9 mouse cellular contexts compared by ENCODE assay signal in the genomic region with DNA sequence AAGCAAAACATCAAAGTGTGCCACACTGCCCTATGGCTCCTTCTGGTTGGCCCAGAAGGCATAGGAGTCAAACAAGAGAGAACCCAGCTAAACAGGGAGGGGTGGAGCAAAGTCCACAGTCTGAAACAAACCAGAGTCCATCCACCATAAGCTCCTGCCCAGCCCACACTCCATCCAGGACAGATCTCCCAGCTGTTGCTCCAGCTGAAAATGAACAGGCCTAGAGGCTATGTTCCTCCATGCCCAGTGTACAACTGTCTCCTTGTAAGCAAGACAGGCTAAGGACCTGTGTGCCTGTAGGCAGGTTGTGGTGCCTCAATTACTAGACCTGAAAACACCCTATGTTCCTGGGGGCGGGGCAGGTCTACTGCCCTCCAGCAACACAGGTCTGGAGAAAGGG. TPM values are rescaled to one million over a fixed set of nuclear protein-coding genes. Genes with fewer than 3 reads are reported as not detected.
DNase-seq lines count a peak whose midpoint lies in the region; ATAC-seq and TF ChIP-seq lines count a peak whose summit lies in the region.
"Had no signal": no experiment of that assay in that cellular context is flagged by ENCODE, and none has a peak within 500 bp of the region (broad histone marks: within the 10 kb centered on the region; RNA-seq: fewer than 3 reads in every experiment).

No protein-coding gene starts in this region.

- DNase-seq in heart, adult 18-20 months = no peak
- DNase-seq in kidney, postnatal 25 days = peak; percentile 66 to 84
- no peak for DNase-seq in retina, embryonic 14.5 days (ENCODE audit: low spot score)
- no peak for DNase-seq in natural killer cell, adult 2 months (ENCODE audit: low spot score in 2 of 2)
- DNase-seq in urinary bladder, adult 2 months (ENCODE audit: low spot score) = no peak
- DNase-seq: cerebellum, adult 8-10 months had no signal

- WGBS in heart, embryonic 11.5 days (ENCODE audit: insufficient replicate concordance) = 72% methylated on average over 1 of the region's 1 CpGs
- WGBS in forebrain, embryonic 15.5 days = 81% methylated on average over 1 of the region's 1 CpGs

- H3K36me3 ChIP-seq in heart, embryonic 11.5 days (ENCODE audit: control insufficient read depth, insufficient read depth, low read length) = no peaks in the 10 kb centered on the region
- no peaks in the 10 kb centered on the region for H3K36me3 ChIP-seq in forebrain, embryonic 15.5 days
- no peaks in the 10 kb centered on the region for H3K36me3 ChIP-seq in myocyte (ENCODE audit: control insufficient read depth, insufficient read depth)

- H3K4me1 ChIP-seq in heart, embryonic 11.5 days (ENCODE audit: control insufficient read depth, insufficient read depth, low read length) = peaks cover 30% of the 10 kb centered on the region
- H3K4me1 ChIP-seq in forebrain, embryonic 15.5 days = peaks cover 28% of the 10 kb centered on the region

- peak overlapping the region; percentile 96 for H3K4me2 ChIP-seq in heart, embryonic 11.5 days
- peak overlapping the region; percentile 88 for H3K4me2 ChIP-seq in forebrain, embryonic 15.5 days (replicated peaks)
- peak overlapping the region; percentile 97 for H3K4me2 ChIP-seq in myocyte (ENCODE audit: low read depth)

- TF ChIP-seq POLR2A in myocyte (IDR thresholded peaks at IDR 0.05; ENCODE audit: insufficient read length, low read depth) = no peak

- no peaks in the 10 kb centered on the region for H3K9me3 ChIP-seq in heart, embryonic 11.5 days (replicated peaks; ENCODE audit: control insufficient read depth, low read length)
- no peaks in the 10 kb centered on the region for H3K9me3 ChIP-seq in forebrain, embryonic 15.5 days

- H3K27me3 ChIP-seq in heart, embryonic 11.5 days (ENCODE audit: control insufficient read depth, insufficient read depth, low read length) = no peaks in the 10 kb centered on the region
- no peaks in the 10 kb centered on the region for H3K27me3 ChIP-seq in forebrain, embryonic 15.5 days
- H3K27me3 ChIP-seq in myocyte (ENCODE audit: control insufficient read depth, insufficient read depth, insufficient read length) = no peaks in the 10 kb centered on the region

- ATAC-seq in heart, embryonic 11.5 days (replicated peaks; ENCODE audit: insufficient number of reproducible peaks, low FRiP score, low TSS enrichment) = no peak
- ATAC-seq in forebrain, embryonic 15.5 days (replicated peaks) = no peak

- peak overlapping the region; percentile 65; the same call in 1 of the 2 replicates for H3K4me3 ChIP-seq in heart, embryonic 11.5 days (ENCODE audit: low read depth, low read length)
- peak overlapping the region; percentile 89 for H3K4me3 ChIP-seq in forebrain, embryonic 15.5 days
- no peak overlapping the region for H3K4me3 ChIP-seq in myocyte

- H3K9ac ChIP-seq in heart, embryonic 11.5 days (ENCODE audit: low read depth, low read length) = peak overlapping the region; percentile 90; the same call in 1 of the 2 replicates
- H3K9ac ChIP-seq in forebrain, embryonic 15.5 days (replicated peaks) = peak overlapping the region; percentile 73; the same call in 1 of the 2 replicates

- H3ac ChIP-seq in myocyte (ENCODE audit: control insufficient read depth, insufficient read length) = no peak overlapping the region

- peaks cover 48% of the 10 kb centered on the region for H3K79me2 ChIP-seq in myocyte (ENCODE audit: control insufficient read depth, insufficient read depth)

- no peak overlapping the region for H3K27ac ChIP-seq in heart, embryonic 11.5 days (ENCODE audit: low read depth, low read length)
- H3K27ac ChIP-seq in forebrain, embryonic 15.5 days (replicated peaks) = peak overlapping the region; percentile 97; the same call in 1 of the 2 replicates

TF ChIP-seq in myocyte, 11 proteins besides CTCF, POLR2A, EP300 and RAD21:
- TF ChIP-seq MAX (IDR thresholded peaks at IDR 0.05; ENCODE audit: low read depth) = no peak
- TF ChIP-seq SRF (IDR thresholded peaks at IDR 0.05; ENCODE audit: control insufficient read depth, insufficient read length, low read depth) = no peak
- TF ChIP-seq USF1 (IDR thresholded peaks at IDR 0.05; ENCODE audit: low read depth) = no peak
- TF ChIP-seq TCF3 (IDR thresholded peaks at IDR 0.05; ENCODE audit: insufficient read length, low read depth) = no peak
- TF ChIP-seq MYOG (IDR thresholded peaks at IDR 0.05; ENCODE audit: control insufficient read depth in 1 of 3, insufficient read depth in 1 of 3, insufficient read length in 2 of 3, low read depth in 2 of 3) = no peak

RNA-seq across cellular contexts. Expression of gene Tfap4, which starts 2.6 kb away (rescaled TPM):
- 7.3 and 9.4 TPM in 2 replicates for polyA plus RNA-seq in heart, embryonic 11.5 days (2014; fragmentation: Nextera tagmentation; extraction: Ambion mirVana)
- total RNA-seq in heart, adult 18-20 months (2021) = 1 to 10 TPM; 2.1 to 2.6 TPM
- 14.3 and 15.2 TPM in 2 replicates for polyA plus RNA-seq in forebrain, embryonic 15.5 days (2015; fragmentation: Nextera tagmentation; extraction: Ambion mirVana)
- 4.0 TPM for polyA plus RNA-seq in myocyte (2012; fragmentation: generic; extraction: Trizol)
- 8.4 and 9.3 TPM in 2 replicates for polyA plus RNA-seq in urinary bladder, adult 2 months (2012; rRNA removed)

RNA-seq across cellular contexts. Expression of gene Srl, which starts 15.5 kb away (rescaled TPM):
- polyA plus RNA-seq in heart, embryonic 11.5 days (2014; fragmentation: Nextera tagmentation; extraction: Ambion mirVana) = 147 and 191 TPM in 2 replicates
- total RNA-seq in heart, adult 18-20 months (2021) = 100 to 1,000 TPM; 782 to 831 TPM
- polyA plus RNA-seq in forebrain, embryonic 15.5 days (2015; fragmentation: Nextera tagmentation; extraction: Ambion mirVana) = 40.1 and 40.2 TPM in 2 replicates
- polyA plus RNA-seq in myocyte (2012; fragmentation: generic; extraction: Trizol) = 381 TPM
- 18.8 and 25.7 TPM in 2 replicates for polyA plus RNA-seq in urinary bladder, adult 2 months (2012; rRNA removed)

RNA-seq across cellular contexts. Expression of gene Glis2, which starts 37.4 kb away (rescaled TPM):
- polyA plus RNA-seq in heart, embryonic 11.5 days (2014; fragmentation: Nextera tagmentation; extraction: Ambion mirVana) = 19.3 and 23.3 TPM in 2 replicates
- total RNA-seq in heart, adult 18-20 months (2021) = 1 to 10 TPM; 6.2 to 8.5 TPM
- polyA plus RNA-seq in forebrain, embryonic 15.5 days (2015; fragmentation: Nextera tagmentation; extraction: Ambion mirVana) = 11.0 and 14.6 TPM in 2 replicates
- polyA plus RNA-seq in myocyte (2012; fragmentation: generic; extraction: Trizol) = 29.6 TPM
- polyA plus RNA-seq in urinary bladder, adult 2 months (2012; rRNA removed) = 40.3 and 43.3 TPM in 2 replicates

Comparison
In these comparisons a context has a peak if more than half of its experiments do, and no peak if none do; other contexts are left out.
1. DNase-seq: peak in kidney, postnatal 25 days (2 of 2); none in heart, adult 18-20 months (0 of 2), retina, embryonic 14.5 days (single experiment), natural killer cell, adult 2 months (0 of 2) and urinary bladder, adult 2 months (single experiment).
2. Peak in every context shown above with its lines, with median percentiles within 50 percentile points of each other: H3K4me2 ChIP-seq.